Mouse (Mus musculus) erythroblast, embryonic 14.5 days (primary cell): Measurements from ENCODE around the gene Atp1a2. TPM values are rescaled to one million over a fixed set of nuclear protein-coding genes. Genes with fewer than 3 reads are reported as not detected.

Experiments
- H3K27me3 ChIP-seq: 2 replicates; pipeline ENCODE4 v1.6.1; 2012; ENCODE audit warnings: inconsistent platforms; ENCODE audit not compliant: control insufficient read depth
- H3K36me3 ChIP-seq: 2 replicates; pipeline ENCODE4 v1.6.1; 2012; ENCODE audit warnings: mild to moderate bottlenecking, inconsistent platforms; ENCODE audit not compliant: control insufficient read depth
- H3K4me1 ChIP-seq: 2 replicates; pipeline ENCODE4 v1.6.1; 2012; ENCODE audit warnings: inconsistent platforms; ENCODE audit not compliant: control insufficient read depth
- H3K4me3 ChIP-seq: replicated peaks from 2 replicates; pipeline ENCODE3; 2012; ENCODE audit warnings: moderate library complexity, mild to moderate bottlenecking, inconsistent platforms
- H3K9me3 ChIP-seq: 2 replicates; pipeline ENCODE4 v1.6.1; 2012; ENCODE audit warnings: low read length, inconsistent platforms, mixed read lengths; ENCODE audit not compliant: control insufficient read depth
- GATA1 ChIP-seq: IDR thresholded peaks from 2 replicates; pipeline ENCODE4 v1.6.1; 2012; ENCODE audit warnings: low read length, inconsistent platforms, mixed read lengths
- TAL1 ChIP-seq: IDR thresholded peaks from 3 replicates; pipeline ENCODE4 v1.6.1; 2012; ENCODE audit warnings: low read length, inconsistent platforms, mixed read lengths
- polyA plus RNA-seq: library from polyadenylated mRNA; stranded (reverse); fragments of >175 nt; gene quantifications from 2 replicates; pipeline ENCODE4 v1.2.3, GENCODE M21; 2012

The Atp1a2 gene
- polyA plus RNA-seq, 1 experiment = not detected

GRCm38 (mm10) chr1:172337411-172338185 lies 39.7 kb upstream of the Atp1a2 start:
- Histone ChIP-seq H3K9me3 (no peaks in the 10 kb centered on the region), H3K4me3 (no peak overlapping the region), H3K4me1 (peaks cover 8% of the 10 kb centered on the region), H3K36me3 (no peaks in the 10 kb centered on the region), H3K27me3 (peaks cover 74% of the 10 kb centered on the region)
- TF ChIP-seq GATA1 (no peak), TAL1 (no peak)

GRCm38 (mm10) chr1:172335804-172336203 lies 37.9 kb upstream of the Atp1a2 start:
- no peaks in the 10 kb centered on the region for H3K36me3 ChIP-seq
- no peak overlapping the region for H3K4me3 ChIP-seq
- H3K27me3 ChIP-seq = peaks cover 65% of the 10 kb centered on the region
- no peak for TF ChIP-seq GATA1
- TF ChIP-seq TAL1 = no peak
- peaks cover 3% of the 10 kb centered on the region for H3K4me1 ChIP-seq
- no peaks in the 10 kb centered on the region for H3K9me3 ChIP-seq

- Histone ChIP-seq H3K27me3 (peaks cover 65% of the 10 kb centered on the region), H3K36me3 (no peaks in the 10 kb centered on the region), H3K4me1 (no peaks in the 10 kb centered on the region), H3K9me3 (no peaks in the 10 kb centered on the region), H3K4me3 (no peak overlapping the region)
- no peak for TF ChIP-seq GATA1
- no peak for TF ChIP-seq TAL1
These were observed 35.6 kb upstream of the Atp1a2 start for GRCm38 (mm10) chr1:172333512-172333911.

GRCm38 (mm10) chr1:172332925-172333324 lies 35.1 kb upstream of the Atp1a2 start:
- H3K4me3 ChIP-seq = no peak overlapping the region
- H3K9me3 ChIP-seq = no peaks in the 10 kb centered on the region
- H3K36me3 ChIP-seq = no peaks in the 10 kb centered on the region
- no peaks in the 10 kb centered on the region for H3K4me1 ChIP-seq
- no peak for TF ChIP-seq GATA1
- TF ChIP-seq TAL1 = no peak
- H3K27me3 ChIP-seq = peaks cover 66% of the 10 kb centered on the region

- Histone ChIP-seq H3K9me3 (peaks cover 2% of the 10 kb centered on the region), H3K36me3 (no peaks in the 10 kb centered on the region), H3K4me3 (no peak overlapping the region), H3K27me3 (peaks cover 71% of the 10 kb centered on the region), H3K4me1 (peaks cover under 1% of the 10 kb centered on the region; the same call in 1 of the 2 replicates)
- no peak for TF ChIP-seq TAL1
These were observed 33.6 kb upstream of the Atp1a2 start for GRCm38 (mm10) chr1:172331422-172331947.

GRCm38 (mm10) chr1:172329616-172330015 lies 31.8 kb upstream of the Atp1a2 start:
- H3K4me1 ChIP-seq = peaks cover 10% of the 10 kb centered on the region
- TF ChIP-seq GATA1 (no peak), TAL1 (no peak)
- H3K4me3 ChIP-seq = no peak overlapping the region
- H3K36me3 ChIP-seq = no peaks in the 10 kb centered on the region
- H3K9me3 ChIP-seq = peaks cover 7% of the 10 kb centered on the region
- peaks cover 77% of the 10 kb centered on the region for H3K27me3 ChIP-seq

- Histone ChIP-seq H3K4me3 (no peak within 1 kb of the TSS), H3K27me3 (peaks cover 76% of the 10 kb centered on the region), H3K4me1 (peaks cover 13% of the 10 kb centered on the region), H3K9me3 (peaks cover 7% of the 10 kb centered on the region), H3K36me3 (no peaks in the 10 kb centered on the region)
- TF ChIP-seq GATA1 (no peak), TAL1 (no peak)
These were observed 31.3 kb upstream of the Atp1a2 start, which contains the start of gene Kcnj9 for GRCm38 (mm10) chr1:172329131-172329530. Gene Kcnj9, minus strand, starts transcription at chr1:172329318.

GRCm38 (mm10) chr1:172328461-172328860 lies 30.6 kb upstream of the Atp1a2 start:
- Histone ChIP-seq H3K4me1 (peaks cover 17% of the 10 kb centered on the region), H3K36me3 (no peaks in the 10 kb centered on the region), H3K9me3 (peaks cover 7% of the 10 kb centered on the region), H3K4me3 (no peak overlapping the region), H3K27me3 (peaks cover 72% of the 10 kb centered on the region)
- no peak for TF ChIP-seq TAL1
- no peak for TF ChIP-seq GATA1

GRCm38 (mm10) chr1:172328041-172328440 lies 30.2 kb upstream of the Atp1a2 start:
- Histone ChIP-seq H3K36me3 (no peaks in the 10 kb centered on the region), H3K4me1 (peaks cover 19% of the 10 kb centered on the region), H3K27me3 (peaks cover 70% of the 10 kb centered on the region), H3K9me3 (peaks cover 7% of the 10 kb centered on the region), H3K4me3 (no peak overlapping the region)
- no peak for TF ChIP-seq TAL1
- TF ChIP-seq GATA1 = no peak
